Mouse (Mus musculus): ENCODE results near the gene Gstt2.
A peak's percentile ranks its signal among the peaks of the same experiment; 100 is the strongest.
"Not testable (repeated sequence)": the region's sequence is repeated elsewhere in the genome, so short reads cannot be mapped to it uniquely, and the experiment has no call there.

Gstt2 gene

DNA sequence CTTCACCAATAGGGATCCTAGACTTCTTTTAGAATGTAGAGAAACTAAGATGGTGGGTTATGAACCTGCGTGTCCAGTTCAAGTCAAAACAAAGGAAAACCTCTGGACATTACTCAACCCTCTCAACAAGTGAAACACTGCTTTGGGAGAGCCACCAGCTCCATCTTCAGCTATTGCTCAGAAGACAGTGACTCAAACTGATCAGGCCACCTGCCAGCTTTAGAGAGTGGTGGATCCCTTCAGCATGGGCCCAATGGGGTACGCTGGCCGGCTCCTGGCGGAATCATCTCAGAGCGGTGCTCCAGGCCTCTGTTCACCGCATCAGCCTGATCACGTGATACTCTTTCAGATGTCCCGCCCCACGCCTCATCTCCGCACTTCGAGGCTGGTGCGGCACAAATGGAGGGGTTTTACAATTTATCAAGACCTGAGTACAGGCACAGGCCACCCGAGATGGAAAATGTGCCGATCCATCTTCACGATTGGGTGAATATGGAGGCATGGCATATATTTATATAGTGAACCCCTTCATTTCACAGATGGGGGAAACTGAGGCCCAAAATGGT lies 18.3 kb upstream of the Gstt2 start:
- DNase-seq: no peak

DNA sequence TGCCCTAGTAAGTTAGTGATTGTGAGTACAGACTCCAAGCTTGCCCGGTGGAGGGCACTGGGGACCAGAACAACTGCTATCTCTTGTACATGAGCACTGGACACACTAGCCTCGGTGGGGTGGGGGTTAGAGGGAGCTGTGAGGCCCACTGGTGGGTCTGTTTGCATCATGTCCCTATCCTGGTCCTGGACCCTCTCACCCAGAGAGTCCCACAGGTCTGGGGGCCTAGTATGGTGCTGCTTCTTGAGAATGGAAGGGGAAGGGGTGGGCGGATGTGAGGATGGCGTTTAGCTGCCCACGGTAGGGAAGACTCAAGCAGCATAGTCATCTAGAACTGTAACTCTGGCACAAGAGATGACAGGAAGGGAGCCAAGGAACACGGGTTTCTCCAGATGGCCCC lies 17.6 kb upstream of the Gstt2 start:
- no peak for DNase-seq

DNA sequence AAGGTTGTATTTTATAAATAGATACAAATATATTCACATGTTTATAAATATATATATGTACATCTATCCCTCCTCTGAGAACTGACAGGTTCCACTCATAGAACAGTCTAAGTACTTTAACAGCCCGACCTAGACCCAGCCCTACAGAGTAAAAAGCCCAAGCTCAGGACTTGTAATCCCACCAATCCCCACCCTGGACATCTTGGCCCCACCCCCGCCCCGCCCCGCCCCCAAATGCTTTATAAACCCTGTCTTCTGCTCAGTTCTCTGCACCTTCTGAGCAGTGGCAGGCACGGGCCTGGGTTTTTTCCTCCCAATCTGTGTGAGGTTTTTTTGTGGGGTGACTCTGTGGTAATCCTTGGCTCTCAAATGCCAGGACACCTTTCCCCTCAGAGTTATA lies 16.9 kb upstream of the Gstt2 start:
- DNase-seq: no peak

DNA sequence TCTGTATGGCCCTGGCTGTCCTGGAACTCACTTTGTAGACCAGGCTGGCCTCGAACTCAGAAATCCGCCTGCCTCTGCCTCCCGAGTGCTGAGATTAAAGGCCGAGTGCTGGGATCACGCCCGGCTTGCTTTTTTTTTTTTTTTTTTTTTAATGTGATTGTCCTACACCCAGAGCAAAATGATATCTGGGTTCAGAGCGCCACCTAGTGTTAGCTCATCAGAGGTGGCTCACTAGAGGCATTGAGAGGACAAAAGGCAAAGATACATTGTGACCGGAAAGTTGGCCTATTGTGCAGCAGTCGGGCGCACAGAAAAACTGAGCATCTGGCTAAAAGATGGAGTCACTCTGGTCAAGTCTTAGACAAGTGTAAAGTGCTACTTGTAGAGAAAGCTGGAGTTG lies 16.2 kb upstream of the Gstt2 start:
- peak; percentile 78 to 79 for DNase-seq

DNA sequence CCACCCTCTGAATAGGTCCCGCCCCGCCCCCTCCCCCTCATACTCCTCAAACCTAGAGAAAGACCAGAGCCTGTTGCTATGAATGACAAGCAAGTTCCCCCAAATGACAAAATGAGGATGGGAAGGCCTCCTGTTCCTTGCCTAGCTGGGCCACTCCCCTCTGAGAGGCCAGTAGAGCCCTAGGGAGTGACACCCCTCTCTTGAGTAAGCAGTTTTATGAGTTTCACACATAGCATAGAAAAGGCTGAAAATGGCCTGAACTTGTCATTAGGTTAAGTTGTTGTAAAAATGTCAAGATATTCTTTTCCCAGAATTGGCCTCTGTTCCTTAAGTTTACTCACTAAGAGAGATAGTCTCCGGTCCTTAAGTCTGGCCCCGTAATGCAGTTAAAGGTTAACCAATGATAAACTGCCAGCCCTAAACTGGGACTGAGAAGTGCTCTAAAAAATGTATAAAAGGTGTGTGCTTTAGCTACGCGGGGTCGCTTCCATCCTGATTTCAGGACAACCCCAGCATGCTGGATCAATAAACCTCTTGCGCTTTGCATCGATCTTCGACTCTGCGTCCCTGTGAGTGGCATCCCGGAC lies 15.4 kb upstream of the Gstt2 start:
- no peak for DNase-seq

DNA sequence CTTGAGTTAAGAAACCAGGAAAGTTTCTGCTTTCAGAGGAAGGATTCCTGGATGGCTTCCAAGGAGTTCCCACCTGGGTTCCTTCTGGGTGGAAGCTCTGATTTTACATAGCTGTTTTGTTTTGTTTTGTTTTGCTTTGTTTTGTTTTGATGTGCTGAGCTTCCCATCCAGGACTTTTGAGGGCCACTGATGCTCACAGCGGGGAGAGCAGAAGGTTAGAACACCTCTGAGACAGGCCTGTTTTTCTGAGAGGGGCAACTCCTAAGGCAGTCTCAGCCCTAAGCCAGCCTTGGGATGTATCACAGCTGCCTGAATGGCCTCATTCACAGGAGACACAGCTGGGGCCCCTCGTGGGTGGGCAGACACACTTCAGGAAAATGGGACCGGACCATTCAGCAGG lies 14.5 kb upstream of the Gstt2 start:
- no peak for DNase-seq

DNA sequence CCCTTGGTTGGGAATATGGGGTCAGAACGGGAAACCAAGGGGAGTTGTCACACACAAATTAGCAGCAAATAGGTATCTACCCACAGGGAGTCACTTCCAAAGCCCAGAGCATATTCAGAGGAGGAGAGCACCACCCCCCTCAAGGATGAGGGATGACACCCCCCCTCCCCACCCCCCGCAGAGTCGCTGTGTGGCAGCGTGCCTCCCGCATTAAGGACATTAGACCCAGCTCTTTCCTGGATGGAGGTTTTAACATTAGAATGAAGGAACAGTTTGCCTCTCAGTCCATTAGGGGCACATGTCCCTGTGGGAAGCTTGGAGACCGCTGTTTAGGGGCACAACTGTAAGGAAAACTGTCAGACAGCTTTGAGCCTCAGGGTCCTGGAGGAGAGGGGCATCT lies 13.9 kb upstream of the Gstt2 start:
- DNase-seq: no peak

DNA sequence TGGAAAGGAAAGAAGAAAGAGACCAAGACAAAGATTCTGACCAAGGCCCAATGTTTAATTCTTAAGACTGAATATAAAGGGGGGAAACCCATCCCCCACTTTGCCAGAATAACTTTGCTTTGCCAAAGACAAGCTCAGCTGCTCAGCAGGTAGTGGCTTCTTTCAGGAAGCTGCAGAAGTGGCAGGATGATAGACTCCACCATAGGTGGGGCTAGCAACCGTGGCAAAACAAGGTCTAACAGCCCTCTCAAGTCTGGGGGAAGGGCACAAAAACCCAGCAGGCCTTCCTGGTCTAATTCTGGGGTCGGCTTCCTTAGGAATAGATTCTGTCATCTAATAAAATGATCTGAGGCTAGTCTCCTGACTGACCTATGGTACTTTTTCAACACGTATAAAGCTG lies 11.2 kb upstream of the Gstt2 start:
- DNase-seq: peak in 1 of 2 experiments; percentile 43

DNA sequence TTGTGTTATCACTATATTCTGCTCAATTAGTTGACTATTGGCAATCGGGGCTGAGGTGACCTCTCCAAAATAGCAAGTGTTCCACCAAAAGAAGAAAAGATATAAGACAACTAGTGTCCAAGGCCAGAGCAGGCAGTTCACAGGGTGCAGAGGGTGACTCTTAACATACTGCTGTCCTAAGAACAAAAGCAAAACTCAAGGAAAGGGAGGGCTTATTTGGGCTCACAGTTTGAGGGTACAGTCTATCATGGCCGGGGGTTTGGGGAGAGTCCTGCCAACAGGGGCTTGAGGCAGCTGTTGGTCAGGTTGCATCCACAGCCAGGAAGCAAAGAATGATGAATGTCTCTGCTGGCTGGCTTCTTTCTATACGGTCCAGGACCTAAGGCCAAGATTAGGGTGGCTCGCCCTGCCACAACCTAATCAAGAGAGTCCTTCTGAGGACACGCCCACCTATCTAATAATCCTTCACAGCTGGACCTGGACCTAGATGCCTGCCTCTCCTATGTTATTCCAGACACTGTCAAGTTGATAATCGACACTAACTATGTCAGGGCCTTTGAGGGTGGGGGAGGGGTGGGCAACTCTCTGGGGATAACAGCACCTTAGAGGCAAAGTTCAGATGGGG lies 8.2 kb upstream of the Gstt2 start:
- DNase-seq: no peak

DNA sequence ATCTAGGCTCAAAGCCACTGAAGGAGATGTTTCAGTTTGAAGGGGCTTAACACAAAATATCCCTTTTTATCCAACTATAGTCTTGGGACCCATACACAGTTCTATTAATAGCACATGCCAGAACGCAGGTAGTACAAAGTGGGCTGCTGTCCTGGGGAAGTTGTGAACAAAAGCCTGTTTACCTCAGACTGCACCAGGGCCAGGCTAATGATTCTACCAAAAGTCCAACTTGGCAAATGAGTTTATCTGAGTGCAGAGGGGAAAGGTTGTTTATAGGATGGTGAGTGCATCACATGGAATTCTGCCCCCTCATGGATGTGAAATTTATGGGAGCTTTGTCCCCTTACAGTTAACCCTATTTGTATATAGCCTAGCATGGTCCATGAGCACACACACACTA lies 7.6 kb upstream of the Gstt2 start:
- no peak for DNase-seq

DNA sequence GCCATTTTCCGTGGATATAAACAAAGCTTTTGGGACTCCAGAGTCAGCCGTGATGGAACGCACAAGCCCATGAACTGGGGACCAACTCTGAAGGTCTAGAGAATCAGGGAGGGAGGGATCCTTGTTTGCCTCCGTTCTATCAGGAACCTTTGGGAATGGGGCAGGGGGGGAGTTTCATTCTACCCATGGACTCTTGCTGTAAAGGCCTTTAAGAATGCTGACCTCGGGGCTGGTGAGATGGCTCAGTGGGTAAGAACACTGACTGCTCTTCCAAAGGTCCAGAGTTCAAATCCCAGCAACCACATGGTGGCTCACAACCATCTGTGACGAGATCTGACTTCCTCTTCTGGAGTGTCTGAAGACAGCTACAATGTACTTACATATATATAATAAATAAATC lies 6.7 kb upstream of the Gstt2 start:
- not testable (repeated sequence) for DNase-seq

DNA sequence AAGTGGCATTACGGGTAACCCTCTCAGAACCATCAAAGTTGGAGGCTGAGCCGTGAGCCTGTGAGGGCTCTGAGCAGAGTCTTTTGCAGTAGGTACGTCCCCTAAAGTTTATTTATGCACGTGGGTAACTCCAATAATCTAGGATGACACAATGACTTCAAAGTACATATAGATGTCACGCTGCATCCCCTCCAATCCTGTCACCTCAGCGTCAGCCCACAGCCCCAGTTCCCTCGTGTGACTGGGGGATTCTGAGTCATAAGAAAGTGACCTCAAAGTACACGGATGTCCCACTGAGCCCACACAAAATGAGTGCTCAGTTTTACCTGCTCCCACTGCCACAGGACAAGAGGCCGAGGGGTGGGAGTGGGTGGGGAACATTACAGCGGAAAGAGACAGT lies 1.9 kb upstream of the Gstt2 start:
- no peak for DNase-seq

DNA sequence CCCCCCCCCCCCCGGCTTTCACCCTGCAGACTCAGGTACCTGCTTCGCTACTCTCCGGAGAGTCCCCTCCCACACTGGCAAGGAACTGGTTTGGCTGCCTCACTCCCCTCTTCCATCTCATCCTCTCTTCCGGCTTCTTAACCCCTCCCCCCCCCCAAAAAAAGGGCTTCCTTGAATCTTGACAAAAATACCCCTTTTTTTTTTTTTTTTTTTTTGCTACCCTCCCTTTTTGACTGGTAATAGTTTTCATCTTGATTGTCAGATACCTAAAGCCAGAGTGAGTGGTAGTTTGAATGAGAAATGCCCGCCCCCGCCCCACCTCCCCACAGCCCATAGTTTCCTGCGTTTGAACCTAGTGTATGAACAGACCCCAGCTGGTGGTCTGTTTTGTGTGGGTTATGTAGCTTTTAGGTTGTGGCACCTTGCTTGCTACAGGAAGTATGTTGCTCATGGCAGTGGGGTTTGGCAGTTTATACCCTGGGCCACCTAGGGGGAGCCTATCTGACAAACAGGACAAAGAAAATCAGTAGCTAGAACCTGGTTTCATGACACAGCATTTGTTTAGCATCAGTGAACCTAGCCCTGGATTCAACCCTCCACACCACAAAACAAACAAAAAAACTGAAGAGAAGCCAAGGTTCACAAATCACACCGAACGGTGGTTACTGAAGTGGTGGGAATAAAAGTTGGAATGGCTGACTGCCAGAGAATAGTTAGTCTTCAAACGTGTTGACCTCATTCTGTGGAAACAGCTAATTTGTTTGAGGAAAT lies 1.3 kb downstream of the Gstt2 start:
- peak; percentile 68 to 84 for DNase-seq

DNA sequence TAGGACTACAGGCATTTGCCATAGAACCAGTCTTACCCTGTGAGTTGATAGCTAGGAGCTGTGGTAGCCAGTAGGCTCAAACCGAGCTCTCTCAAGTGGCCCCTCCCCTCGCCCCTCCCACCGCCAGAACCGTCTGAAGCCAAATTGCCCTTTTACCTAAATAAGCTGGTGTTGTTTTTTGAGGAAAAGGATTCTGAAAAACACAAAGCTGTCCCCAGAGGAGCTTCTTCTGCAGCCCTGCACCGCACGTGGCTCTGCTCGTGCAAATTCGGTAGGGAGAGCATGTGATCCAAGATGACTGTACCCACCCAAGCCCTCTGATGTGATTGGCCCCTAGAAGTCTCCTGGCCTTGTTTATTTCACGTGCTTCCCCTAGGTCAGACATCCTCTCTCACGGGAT lies 1.9 kb downstream of the Gstt2 start:
- peak; percentile 74 to 75 for DNase-seq

DNA sequence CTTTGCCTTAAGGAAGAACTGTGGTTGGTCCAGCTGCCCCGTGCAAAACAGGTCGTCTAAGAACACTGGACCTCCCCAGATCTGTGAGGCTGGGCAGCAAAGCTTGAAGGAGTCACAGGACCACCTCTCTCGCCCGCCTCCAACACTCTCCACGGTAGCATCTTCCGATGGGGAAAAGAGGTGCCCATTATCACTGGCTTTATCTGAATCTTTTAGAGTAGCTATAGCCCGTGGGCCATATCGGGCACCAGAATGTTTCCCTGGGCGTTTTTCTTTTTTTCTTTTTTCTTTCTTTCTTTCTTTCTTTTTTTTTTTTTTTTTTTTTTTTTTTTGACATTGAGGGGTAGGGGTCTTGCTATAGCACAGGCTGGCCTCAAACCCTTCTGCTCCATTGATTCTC lies 2.5 kb downstream of the Gstt2 start:
- no peak for DNase-seq

DNA sequence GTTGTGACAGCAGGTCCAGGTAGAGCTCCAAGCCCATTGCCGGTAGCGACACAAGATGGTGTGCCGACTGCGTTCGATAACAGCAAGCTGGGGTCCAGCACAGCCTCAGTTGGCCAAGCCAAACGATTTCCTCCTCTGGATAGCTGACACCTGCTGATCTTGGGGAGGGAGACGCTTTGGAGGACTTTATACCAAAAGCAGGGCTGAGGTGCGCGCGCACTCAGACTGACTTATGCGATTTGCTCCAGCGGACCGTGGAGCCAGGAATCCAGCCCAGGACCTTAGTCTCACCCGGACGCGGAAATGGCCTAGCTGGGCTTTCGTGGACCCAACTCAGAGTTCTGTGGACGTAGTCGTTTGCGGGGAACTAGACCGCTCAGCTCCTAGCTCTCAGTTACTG lies 3.0 kb downstream of the Gstt2 start:
- peak; percentile 75 for DNase-seq

DNA sequence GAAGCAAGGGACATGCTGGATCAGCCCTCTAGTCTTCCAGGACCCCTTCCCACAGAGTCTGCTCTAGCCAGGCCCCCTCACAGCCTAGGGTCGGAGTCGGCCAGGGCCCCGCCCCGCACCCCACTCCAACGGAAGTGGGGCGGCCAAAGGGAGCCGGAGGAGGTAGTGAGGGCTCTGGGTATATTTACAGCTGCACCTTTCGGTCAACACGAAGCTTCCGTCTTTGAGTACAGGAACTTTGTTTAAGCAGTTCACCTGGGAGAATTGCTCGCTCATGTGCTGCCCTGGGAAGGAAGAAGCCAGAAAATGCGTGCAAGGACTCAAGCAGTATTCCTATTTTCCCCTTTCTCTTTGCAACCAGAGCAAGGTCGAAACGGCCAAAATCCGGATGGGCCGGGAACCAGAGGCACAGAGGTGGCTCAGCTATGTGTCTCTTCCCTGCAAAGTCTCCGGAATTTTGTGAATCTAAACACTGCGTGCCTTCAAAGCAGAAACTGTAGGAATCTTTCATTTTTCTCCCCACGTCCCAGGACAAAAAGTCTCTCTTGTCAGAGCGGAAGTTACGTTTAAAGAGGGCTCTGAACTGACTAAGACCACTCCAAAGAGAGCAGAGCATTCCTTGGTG lies 3.7 kb downstream of the Gstt2 start:
- DNase-seq: peak; percentile 36 to 53

DNA sequence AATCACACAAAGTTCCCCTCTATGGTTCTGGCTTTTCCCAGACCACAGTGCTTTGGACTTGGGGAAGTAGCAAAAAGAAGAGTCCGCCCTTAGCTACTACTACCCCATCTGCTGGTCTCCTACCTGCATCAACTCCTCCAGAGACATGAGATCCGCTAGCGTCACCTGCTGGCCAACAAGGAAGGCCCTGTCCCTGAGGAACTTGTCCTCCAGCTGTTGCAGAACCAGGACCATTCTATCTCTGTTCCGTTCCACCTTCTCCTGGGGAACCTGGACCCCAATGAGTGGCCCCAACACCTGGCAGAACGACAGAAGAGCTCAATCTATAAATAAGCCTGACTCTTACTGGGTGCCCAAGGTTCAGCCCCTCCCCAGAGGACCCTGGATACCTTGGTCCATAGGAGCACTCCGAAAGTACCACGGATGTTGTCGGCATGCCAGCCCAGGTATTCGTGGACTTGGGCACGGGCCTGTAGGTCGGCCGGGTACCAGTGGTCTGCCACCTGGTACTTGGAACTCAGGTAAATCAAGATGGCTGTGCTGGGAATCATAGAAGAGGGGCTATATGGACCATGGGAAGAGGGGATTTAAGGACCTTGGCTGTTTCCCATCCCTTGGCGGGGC lies 4.8 kb downstream of the Gstt2 start:
- peak; percentile 75 to 76 for DNase-seq

DNA sequence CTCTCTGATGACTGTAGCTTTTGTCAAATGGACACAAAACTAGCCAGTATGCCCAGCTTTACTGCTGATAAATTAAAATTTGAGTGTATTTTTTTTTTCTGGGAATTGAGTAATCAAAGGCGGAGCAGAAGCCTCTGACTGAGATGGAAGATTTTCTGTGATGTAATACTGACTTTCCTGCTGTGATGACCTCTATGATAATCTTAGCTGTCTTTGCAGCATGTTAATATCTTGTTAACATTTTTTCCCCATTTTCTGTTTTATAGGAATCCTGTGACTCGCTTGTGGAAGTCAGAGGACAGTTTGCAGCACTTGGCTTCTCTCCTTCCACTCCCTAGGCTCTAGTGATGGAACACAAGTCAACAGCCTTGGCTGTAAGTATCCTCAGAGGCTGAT lies 7.0 kb downstream of the Gstt2 start:
- DNase-seq: no peak

DNA sequence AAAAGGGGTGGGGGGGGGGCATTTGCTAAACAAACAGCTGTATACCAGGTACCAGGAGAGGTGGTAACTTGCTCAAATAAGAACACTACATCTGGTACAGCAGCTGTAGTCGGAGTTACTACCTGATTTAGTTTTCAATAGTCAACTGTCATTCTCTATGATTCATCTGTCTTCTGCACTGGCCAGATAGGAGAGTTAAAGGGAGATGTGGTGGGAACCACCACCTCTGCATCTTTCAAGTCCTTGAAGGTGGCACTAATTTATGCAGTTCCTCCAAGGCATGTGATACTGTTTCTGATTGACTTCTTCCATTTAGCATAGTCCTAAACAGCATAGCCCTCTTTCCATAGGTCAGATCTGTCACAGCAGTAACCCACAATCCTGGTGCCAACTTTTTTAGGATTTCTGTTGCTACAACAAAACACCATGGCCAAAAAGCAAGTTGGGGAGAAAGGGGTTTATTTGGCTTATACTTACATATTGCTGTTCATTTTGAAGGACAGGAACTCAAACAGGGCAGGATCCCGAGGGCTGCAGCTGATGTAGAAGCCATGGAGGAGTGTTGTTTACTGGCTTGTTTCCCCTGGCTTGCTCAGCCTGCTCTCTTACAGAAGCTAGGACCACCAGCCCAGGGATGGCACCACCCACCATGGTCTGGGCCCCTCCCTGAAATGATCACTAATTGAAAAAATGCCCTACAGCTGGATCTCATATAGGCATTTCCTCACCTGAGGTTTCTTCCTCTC lies 7.5 kb downstream of the Gstt2 start:
- no peak for DNase-seq

DNA sequence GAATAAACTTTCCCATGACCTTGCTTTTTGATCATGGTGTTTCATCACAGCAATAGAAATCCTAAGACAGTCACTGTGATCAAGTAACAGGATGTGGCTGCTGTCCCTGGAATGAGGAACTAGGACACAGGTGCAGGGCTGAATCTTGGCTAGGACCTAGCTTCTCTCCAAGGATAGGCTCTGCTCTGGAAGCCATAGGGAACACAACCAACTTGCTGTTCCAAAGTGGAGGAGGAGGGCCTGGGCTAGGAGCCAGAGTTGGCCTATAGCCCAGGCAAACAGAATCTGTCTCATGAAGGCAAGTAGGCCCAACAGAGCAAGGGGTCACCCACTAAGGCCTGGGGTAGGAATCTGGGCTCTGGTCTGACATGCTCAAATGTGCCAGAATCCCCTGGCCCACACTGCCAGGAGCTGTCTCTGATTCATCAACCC lies 8.7 kb downstream of the Gstt2 start:
- no peak for DNase-seq

DNA sequence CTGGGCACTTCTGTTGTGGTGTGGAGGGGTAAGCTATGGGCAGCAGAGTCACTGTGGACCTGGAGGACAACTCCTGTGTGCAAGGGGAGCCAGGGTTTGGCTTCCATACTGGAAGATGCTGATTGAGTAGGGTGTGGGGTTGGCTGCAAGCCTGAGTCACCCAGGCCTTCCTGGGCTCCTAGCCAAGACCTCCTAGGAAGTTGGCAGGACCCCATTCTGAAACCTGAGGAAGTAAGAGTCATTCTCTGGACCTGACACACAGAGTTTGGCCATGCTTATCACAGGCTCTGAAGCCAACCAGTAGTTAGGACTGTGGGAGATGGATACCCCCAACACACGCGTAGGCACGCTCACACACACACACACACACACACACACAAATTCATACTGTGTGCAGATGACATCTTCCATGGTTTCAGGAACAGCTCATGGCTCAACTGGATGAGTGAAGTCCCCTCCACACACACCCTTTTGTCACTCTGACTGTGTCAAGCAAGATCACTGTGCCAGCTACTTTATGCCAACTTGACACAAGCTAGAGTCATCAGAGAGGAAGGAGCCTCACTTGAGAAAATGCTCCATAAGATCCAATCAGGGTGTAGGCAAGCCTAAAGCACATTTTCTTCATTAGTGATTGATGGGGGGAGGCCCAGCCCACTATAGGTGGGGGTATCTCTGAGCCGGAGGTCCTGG lies 9.4 kb downstream of the Gstt2 start:
- no peak for DNase-seq

All from thymus, postnatal 36 days (tissue).